Mouse (Mus musculus): ENCODE data around the gene Chchd3.
A peak's percentile ranks its signal among the peaks of the same experiment; 100 is the strongest.

Chchd3 gene

DNA sequence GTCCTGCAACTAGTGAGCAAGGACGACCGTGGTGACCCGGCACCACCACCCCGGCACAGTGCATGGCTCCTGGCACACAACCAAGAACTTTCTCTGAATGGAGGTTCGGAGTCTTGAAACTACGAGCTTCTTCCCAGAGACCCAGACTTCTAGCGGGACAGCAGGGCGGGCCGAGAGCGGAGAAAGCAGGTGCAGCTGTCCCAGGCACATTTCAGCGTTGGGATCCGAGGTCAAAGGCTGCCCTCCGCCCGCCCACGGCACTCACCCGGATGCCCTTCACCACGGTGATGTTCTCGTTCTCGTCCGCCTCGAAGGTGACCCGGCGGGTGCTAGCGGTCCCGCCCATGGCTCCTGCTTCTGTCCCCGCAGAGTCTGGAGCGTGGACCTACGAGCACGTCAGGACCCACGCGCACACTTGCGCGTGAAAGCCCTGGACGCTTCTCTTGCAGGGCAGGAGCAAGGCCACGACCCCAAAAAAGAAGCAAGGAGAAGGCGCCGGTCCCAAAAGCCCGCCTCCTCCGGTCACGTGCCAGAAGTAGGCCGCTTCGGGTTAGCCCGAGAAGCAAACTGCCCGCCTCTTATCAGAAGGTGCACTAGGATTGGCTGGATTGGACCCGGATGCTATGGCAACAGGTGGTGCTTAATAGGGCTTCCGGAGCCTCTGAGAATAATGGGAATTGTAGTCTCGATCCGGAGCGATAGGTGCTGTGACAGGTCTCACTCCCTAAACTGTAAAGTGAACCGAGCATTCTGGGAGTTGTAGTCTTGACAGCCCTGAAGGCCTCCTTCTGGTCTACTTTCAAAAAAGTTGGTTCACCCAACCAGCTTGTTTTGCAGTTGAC is at the start of gene Chchd3:
Gene Chchd3, minus strand, starts transcription at position 526 of the 842 bp plus-strand sequence.
- peak; percentile 93 for DNase-seq

GRCm38 (mm10) chr6:33104661-33105060 is 44.6 kb upstream of the Chchd3 start:
- DNase-seq, result no peak

GRCm38 (mm10) chr6:33098903-33099302 is 38.8 kb upstream of the Chchd3 start:
- DNase-seq, result no peak

DNA sequence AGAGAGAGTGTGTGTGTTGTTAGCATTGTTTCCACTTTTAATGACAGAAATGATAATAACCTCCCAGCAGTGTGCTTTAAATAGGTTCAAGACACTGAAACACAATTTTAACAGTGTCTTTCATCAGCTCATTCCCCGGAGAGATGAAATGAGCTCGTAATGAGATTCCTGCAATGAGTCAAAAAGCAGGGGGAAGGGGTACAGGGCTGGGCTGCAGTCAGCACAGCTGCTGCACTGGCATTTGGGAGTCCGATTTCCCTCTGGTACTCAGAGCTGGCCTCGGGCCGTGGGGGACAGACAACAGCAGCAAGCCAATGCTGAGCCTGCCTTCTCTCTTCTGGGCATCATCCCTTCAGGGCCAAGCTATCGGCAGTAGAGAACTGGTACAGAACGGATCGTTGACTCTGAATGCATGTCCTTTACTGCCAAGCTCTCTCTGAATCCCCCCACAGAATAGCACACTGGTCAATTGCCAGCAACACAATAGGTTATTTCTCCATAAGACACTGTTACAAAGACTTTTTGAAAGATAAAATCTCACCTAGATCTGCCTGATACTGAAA is 34.7 kb upstream of the Chchd3 start:
- no peak for DNase-seq

DNA sequence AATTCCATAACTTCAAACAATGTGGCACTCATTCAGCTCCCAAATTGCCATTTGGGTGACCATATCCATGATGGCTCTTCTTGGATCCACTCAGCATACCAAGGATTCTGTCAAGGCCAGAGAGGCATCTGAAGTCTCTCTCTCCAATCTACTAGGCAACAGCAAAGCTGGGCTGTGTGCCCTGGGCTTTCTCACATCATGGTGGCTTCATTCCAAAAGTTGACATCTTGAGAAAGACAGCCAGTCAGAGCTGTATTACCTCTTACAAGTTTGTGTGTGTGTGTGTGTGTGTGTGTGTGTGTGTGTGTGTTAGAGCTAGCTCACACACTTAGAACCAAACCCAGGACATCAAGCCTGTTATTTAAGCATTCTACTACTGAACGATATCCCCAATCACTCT is 20.1 kb upstream of the Chchd3 start:
- DNase-seq, result no peak

DNA sequence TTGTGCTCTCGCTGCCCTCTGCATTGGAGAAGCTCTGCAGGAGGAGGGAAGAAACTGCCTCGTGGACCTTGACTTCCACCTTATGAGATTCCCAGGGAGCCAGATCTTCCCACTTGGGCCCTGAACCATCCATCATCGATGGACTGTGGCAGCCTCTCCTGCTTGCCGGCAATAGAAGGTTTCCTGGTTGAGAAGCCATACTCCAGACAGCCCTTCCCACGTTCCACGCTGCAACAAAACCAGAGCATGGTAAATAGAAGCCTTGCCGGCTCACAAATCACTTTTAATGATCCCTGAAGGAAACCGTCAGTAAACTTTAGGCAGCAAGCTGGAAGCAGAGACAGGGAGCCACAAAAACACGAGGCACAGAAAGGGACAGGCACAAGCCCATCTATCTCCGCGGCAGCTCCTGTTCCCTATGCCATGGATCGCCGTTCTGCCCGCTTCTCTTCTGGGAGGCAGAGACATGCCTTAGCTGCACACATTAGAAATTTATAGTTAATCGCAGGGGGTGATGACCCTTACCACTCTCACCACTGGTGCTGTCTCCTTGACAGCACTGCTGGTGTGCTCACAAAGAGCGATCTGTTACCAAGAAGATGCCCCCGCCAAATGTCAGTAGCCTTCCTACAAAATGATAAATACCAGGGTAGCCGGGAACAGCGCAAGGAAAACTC is 18.3 kb upstream of the Chchd3 start:
- no peak for DNase-seq

DNA sequence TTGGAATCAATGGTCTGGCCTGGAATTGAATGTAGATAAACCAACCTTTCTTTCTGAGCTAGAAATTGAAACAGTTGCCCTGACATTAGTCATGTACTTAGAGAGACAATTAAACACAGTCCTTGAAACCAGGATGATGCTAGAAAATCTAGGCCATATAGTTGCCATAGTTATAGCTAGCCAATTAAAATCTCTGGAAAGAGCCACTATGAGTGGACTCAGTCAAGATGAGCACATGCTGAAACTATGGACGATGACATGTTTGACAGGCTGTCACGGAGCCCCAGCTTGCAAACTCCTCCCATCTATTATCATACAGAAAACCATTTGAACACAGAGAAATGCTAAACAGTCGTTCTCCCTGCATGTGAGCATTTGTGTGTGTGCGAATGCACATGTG is 6.4 kb upstream of the Chchd3 start:
- no peak for DNase-seq

DNA sequence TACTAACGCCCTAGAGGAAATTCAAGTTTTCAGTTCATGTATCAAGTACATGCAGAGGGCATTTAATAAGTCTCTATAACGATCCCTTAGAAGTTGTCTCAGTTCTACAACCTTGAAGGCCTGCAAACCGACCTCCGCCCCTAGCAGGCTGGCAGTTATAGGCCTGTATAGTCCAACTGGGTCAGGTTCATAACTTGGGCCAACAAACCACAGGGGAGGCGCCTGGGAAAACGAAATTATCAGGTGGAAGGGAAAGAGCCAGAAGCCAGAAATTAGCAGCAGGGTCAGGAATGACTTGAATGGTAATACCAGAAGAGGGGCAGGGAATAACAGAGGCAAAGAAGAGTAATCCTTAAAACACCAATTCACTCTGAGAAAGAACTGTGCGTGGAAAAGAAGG is 784 bp downstream of the Chchd3 start:
- DNase-seq, result no peak

- peak; percentile 27 for DNase-seq
These were observed 3.7 kb downstream of the Chchd3 start for GRCm38 (mm10) chr6:33056392-33056791.

- DNase-seq, result no peak
These were observed 4.4 kb downstream of the Chchd3 start for GRCm38 (mm10) chr6:33055663-33056062.

DNA sequence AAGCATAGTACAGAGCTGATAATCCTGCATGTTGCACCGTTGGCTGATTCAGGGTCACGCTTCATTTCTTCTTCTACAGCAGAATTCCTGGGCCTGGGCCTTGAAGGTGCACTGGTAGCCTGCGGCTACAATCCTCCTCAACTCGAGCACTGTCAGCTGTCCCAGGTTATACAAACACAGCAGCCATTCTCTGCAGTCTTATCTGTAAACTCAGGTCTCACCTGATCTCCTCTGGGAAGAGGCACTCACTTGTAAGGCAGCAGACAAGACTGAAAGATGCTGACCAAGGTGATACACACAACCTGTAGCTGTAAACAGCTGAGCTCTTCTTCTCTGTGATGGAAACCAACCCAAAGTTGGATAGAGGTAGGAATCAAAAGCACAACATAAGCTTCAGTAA is 5.1 kb downstream of the Chchd3 start:
- no peak for DNase-seq

- no peak for DNase-seq
These were observed 8.4 kb downstream of the Chchd3 start for GRCm38 (mm10) chr6:33051642-33052041.

DNA sequence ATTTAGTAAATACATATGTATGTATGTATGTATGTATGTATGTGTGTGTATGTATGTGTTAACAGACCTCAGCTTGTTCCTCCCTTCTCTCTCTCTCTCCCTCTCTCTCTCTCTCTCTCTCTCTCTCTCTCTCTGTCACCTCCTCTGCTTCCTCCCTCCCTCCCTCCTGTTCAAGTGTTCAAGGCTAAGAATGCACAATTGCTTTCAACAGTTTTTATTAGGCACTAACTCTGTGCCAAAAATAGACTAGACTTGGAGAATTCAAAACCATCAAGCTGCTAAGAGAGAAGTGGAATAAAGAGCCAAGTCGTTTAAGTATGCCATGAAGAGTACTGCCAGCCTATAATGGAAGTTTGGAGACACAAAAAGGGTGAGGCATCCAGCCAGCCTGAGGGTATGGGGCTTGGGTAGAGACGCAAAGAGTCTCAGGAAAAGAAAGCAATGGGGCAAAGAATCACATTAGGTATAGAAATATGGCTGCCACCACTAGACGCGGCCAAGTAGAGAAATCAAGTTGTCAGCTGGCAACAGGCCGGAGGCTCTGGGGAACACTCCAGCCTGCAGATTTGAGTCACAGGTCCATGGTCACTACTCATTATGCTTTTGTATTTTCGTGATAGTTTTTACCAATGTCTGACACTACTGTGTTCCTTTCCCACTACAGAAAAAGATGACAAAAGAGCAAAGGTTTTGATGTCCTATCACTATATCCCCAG is 10.2 kb downstream of the Chchd3 start:
- no peak for DNase-seq

GRCm38 (mm10) chr6:33043480-33043879 is 16.6 kb downstream of the Chchd3 start:
- no peak for DNase-seq

DNA sequence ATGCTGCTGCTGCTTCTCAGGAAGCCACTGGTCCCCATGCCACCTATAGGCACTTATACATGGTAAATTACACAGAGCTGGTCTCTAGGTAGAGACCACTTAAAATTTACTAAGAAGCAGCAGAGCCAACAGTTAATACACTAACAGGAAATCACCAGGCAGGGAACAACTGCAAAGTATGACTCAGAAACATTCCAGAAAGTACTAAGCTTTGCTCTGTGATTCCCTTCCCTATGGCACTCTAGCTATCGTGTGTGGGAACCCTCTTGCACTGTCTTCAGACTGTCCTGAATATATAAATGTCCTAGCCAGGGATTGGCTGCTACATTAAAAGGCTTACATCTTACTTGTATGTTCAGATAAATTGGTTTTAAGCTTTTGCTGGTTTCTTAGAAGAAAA is 17.2 kb downstream of the Chchd3 start:
- DNase-seq, result no peak

DNA sequence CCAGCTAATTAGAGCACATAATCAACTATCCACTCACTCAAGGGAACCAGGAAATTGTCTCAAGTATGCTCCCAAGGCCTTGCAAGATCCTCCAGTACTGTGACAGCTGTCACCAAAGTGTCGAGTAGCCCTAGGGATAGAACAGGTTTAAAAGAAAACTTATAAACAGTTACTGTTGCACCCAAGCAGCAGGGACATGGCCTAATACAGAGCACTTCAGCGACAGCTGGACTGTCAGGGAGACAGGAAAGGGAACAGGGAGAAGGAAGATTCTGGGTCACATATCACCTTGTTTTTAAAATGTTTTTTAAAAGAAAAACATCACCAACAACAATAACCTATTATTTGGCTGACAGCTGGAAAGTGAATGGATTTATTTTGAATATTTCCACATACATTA is 18.1 kb downstream of the Chchd3 start:
- DNase-seq, result no peak

DNA sequence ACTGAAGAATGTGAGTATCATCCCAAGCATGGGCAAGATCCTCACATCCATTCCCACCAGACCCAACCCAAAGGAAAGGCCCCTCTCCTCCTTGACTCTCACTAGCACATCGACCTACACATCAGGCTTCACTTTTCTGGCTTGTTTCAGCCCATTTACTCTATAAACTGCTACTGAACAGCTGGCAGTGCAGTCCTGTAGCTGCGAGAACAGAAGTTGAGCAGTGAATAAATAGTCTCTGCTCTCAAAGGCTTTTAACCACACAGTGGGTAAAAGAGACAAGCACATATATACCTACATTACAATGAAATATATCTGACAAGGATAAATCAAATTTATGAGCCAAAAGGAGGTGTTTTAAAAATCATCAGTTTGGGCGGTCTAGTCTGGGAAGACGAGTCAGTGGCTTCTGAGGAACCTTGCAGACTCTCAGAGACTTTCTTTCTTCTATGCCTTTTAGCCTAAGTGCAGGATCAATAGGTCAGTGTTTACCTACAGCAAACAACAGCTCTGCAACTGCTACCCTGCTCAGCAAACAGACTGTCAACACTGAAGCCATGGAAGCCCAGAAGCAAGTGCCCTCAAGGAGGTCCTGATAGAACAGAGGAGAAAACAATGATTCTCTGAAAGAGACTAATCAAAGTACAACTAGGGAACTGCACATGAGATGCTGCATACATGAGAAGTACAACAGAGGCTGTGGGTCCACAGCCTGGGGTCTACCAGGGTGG is 19.5 kb downstream of the Chchd3 start:
- DNase-seq, result no peak

- DNase-seq, result no peak
These were observed 27.5 kb downstream of the Chchd3 start for GRCm38 (mm10) chr6:33032543-33032942.

GRCm38 (mm10) chr6:33031631-33032030 is 28.4 kb downstream of the Chchd3 start:
- DNase-seq, result no peak

DNA sequence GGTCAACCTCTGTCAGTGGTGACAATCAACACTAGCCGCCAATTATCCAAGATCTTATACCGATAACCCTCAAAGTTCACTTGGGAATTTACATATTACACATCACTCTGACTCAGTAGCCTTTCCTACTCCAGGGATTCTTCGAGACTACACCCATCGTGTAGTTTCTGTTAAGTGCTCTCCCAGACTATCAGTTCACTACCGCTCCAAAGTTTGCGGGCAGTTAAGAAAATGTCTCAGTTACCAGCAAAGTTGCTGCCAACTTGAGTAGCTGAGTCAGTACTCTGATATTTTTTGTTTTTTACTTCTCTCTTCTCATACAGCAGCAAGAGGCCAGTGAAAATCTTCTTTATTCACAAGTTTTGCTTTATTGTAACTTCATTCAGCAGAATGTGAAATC is 31.8 kb downstream of the Chchd3 start:
- DNase-seq, result no peak

GRCm38 (mm10) chr6:33025041-33025440 is 35.0 kb downstream of the Chchd3 start:
- DNase-seq, result no peak

- DNase-seq, result no peak
These were observed 55.5 kb downstream of the Chchd3 start for GRCm38 (mm10) chr6:33004607-33005006.

- no peak for DNase-seq
These were observed 57.1 kb downstream of the Chchd3 start for GRCm38 (mm10) chr6:33002988-33003387.
